Mouse (Mus musculus): ENCODE results near the gene Myl6. TPM values are rescaled to one million over a fixed set of nuclear protein-coding genes. Genes with fewer than 3 reads are reported as not detected.

Myl6 gene
- polyA plus RNA-seq, 1 experiment: 2,050 TPM

DNA sequence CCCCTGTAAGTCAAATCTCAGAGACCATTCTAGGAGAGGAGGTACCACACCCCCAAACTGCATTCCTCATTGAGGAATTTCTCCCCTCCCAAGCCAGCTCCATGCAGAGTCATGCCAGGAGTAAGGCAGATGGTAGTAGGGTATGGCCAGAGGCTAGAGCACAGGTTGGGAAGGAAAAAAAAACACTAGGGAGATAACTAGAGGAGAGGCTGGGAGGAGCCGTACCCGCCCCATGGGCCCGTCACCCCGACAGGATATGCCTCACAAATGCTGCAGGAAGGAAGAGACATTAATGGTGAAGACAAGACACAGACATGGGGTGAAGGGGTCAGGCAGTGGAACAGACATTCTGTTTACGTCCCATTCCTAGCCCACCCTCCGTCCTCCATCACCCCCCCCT is 2.5 kb downstream of the Myl6 start:
- Histone ChIP-seq H3K27ac (ENCODE audit: control insufficient read depth, insufficient read depth, low read depth, low read length, poor library complexity) (0 out of 2 replicates have a peak overlapping the region, but pooled peaks have one; percentile 12), H3K4me3 (replicated peaks; ENCODE audit: control insufficient read depth, low read depth, low read length) (peak overlapping the region; percentile 87), H3K4me1 (ENCODE audit: control insufficient read depth, insufficient read depth, low read length) (peaks cover 2% of the 10 kb centered on the region; the same call in 1 of the 2 replicates)
- TF ChIP-seq POLR2A (IDR thresholded peaks at IDR 0.05; ENCODE audit: borderline replicate concordance, control insufficient read depth, low read depth, low read length) (no peak), CTCF (IDR thresholded peaks at IDR 0.05; ENCODE audit: control insufficient read depth, insufficient read depth, low read length) (no peak)
- WGBS: 54% methylated on average over 6 of the region's 6 CpGs

DNA sequence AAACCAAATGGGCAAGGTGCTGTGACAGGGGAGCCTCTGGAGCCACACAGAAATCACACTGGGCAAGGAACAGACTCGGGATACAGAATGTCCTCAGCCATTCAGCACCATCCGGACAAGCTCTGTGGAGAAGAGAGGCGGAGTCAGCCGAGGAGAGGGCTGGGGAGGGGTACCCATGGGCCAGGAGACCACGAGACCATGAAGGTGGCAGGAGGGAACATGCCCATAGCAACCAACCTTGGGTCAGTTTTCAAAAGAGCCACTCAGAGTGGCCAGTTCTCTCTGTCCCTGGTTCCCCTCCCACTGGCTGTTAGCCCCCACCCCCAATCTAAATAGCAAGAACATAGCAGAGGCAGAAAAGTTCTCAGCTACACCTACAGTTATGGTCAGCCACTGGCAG is 3.0 kb downstream of the Myl6 start:
- H3K27ac ChIP-seq (ENCODE audit: control insufficient read depth, insufficient read depth, low read depth, low read length, poor library complexity): no peak overlapping the region
- H3K4me3 ChIP-seq (replicated peaks; ENCODE audit: control insufficient read depth, low read depth, low read length): no peak overlapping the region
- no peak for TF ChIP-seq CTCF (IDR thresholded peaks at IDR 0.05; ENCODE audit: control insufficient read depth, insufficient read depth, low read length)
- TF ChIP-seq POLR2A (IDR thresholded peaks at IDR 0.05; ENCODE audit: borderline replicate concordance, control insufficient read depth, low read depth, low read length): no peak
- peaks cover 2% of the 10 kb centered on the region; the same call in 1 of the 2 replicates for H3K4me1 ChIP-seq (ENCODE audit: control insufficient read depth, insufficient read depth, low read length)
- WGBS: 71% methylated on average over 5 of the region's 5 CpGs

- 87% methylated on average over 5 of the region's 5 CpGs for WGBS
- Histone ChIP-seq H3K4me3 (replicated peaks; ENCODE audit: control insufficient read depth, low read depth, low read length) (no peak overlapping the region), H3K4me1 (ENCODE audit: control insufficient read depth, insufficient read depth, low read length) (peaks cover 2% of the 10 kb centered on the region; the same call in 1 of the 2 replicates), H3K27ac (ENCODE audit: control insufficient read depth, insufficient read depth, low read depth, low read length, poor library complexity) (no peak overlapping the region)
- TF ChIP-seq POLR2A (IDR thresholded peaks at IDR 0.05; ENCODE audit: borderline replicate concordance, control insufficient read depth, low read depth, low read length) (no peak), CTCF (IDR thresholded peaks at IDR 0.05; ENCODE audit: control insufficient read depth, insufficient read depth, low read length) (no peak)
These were observed 3.7 kb downstream of the Myl6 start for GRCm38 (mm10) chr10:128490232-128490631.

GRCm38 (mm10) chr10:128489785-128490184 is 4.2 kb downstream of the Myl6 start:
- WGBS: 90% methylated on average over 4 of the region's 4 CpGs
- H3K4me3 ChIP-seq (replicated peaks; ENCODE audit: control insufficient read depth, low read depth, low read length): no peak overlapping the region
- H3K27ac ChIP-seq (ENCODE audit: control insufficient read depth, insufficient read depth, low read depth, low read length, poor library complexity): no peak overlapping the region
- H3K4me1 ChIP-seq (ENCODE audit: control insufficient read depth, insufficient read depth, low read length): peaks cover 2% of the 10 kb centered on the region; the same call in 1 of the 2 replicates
- no peak for TF ChIP-seq CTCF (IDR thresholded peaks at IDR 0.05; ENCODE audit: control insufficient read depth, insufficient read depth, low read length)
- TF ChIP-seq POLR2A (IDR thresholded peaks at IDR 0.05; ENCODE audit: borderline replicate concordance, control insufficient read depth, low read depth, low read length): no peak

GRCm38 (mm10) chr10:128489380-128489779 is 4.6 kb downstream of the Myl6 start:
- 46% methylated on average over 5 of the region's 5 CpGs for WGBS
- TF ChIP-seq CTCF (IDR thresholded peaks at IDR 0.05; ENCODE audit: control insufficient read depth, insufficient read depth, low read length) (no peak), POLR2A (IDR thresholded peaks at IDR 0.05; ENCODE audit: borderline replicate concordance, control insufficient read depth, low read depth, low read length) (no peak)
- no peak overlapping the region for H3K27ac ChIP-seq (ENCODE audit: control insufficient read depth, insufficient read depth, low read depth, low read length, poor library complexity)
- H3K4me1 ChIP-seq (ENCODE audit: control insufficient read depth, insufficient read depth, low read length): peaks cover 2% of the 10 kb centered on the region; the same call in 1 of the 2 replicates
- H3K4me3 ChIP-seq (replicated peaks; ENCODE audit: control insufficient read depth, low read depth, low read length): no peak overlapping the region

DNA sequence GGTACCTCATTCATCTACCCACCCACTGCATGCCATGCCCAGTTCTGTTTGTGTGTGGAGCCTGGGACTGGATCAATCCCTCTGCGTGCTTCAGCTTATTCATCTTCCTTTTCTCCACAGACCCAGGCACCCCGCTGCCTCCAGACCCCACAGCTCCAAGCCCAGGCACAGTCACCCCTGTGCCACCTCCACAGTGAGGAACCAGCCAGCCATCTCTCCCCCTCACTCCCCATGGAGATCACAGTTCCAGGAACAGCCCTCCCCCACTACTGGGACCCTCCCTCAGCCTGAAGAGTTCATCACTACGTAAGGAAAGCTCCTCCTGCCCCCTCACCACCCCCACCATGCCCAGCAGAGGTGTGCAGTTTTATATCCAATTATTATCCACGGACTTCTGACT is 5.2 kb downstream of the Myl6 start:
- 91% methylated on average over 4 of the region's 4 CpGs for WGBS
- TF ChIP-seq POLR2A (IDR thresholded peaks at IDR 0.05; ENCODE audit: borderline replicate concordance, control insufficient read depth, low read depth, low read length) (no peak), CTCF (IDR thresholded peaks at IDR 0.05; ENCODE audit: control insufficient read depth, insufficient read depth, low read length) (no peak)

DNA sequence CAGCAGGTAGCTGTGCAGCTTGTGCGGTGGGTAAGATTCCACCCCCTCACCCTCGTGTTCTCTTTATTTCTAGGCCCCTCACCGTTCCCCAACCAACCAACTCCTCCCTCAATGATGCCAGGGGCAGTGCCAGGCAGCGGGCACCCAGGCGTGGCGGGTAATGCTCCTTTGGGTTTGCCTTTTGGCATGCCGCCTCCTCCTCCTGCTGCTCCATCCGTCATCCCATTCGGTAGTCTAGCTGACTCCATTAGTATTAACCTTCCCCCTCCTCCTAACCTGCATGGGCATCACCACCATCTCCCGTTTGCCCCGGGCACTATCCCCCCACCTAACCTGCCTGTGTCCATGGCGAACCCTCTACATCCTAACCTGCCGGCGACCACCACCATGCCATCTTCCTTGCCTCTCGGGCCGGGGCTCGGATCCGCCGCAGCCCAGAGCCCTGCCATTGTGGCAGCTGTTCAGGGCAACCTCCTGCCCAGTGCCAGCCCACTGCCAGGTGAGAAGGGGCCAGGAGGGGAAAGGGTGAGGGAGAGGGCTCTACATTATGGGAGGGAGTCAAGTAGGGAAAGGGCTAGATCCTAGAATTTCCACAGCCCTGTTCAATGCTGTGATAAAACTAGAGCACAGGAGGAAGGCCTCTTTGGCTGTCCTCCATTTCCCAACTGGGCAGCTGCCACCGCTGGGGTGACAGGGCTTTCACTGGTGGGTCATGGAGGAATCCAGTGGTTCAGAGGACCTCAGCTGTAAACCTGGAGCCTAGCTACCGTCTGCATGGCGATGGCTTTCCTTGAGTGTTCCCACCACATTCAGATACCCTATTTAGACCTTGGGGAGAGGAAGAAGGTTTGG is 5.9 kb downstream of the Myl6 start:
- WGBS: 92% methylated on average over 22 of the region's 22 CpGs
- Histone ChIP-seq H3K4me3 (replicated peaks; ENCODE audit: control insufficient read depth, low read depth, low read length) (no peak overlapping the region), H3K4me1 (ENCODE audit: control insufficient read depth, insufficient read depth, low read length) (peaks cover 3% of the 10 kb centered on the region; the same call in 1 of the 2 replicates), H3K27ac (ENCODE audit: control insufficient read depth, insufficient read depth, low read depth, low read length, poor library complexity) (no peak overlapping the region)
- TF ChIP-seq POLR2A (IDR thresholded peaks at IDR 0.05; ENCODE audit: borderline replicate concordance, control insufficient read depth, low read depth, low read length) (no peak), CTCF (IDR thresholded peaks at IDR 0.05; ENCODE audit: control insufficient read depth, insufficient read depth, low read length) (no peak)

More for the DNA sequence above, 5.2 kb downstream of the Myl6 start:
- H3K4me1 ChIP-seq (ENCODE audit: control insufficient read depth, insufficient read depth, low read length): peaks cover 2% of the 10 kb centered on the region; the same call in 1 of the 2 replicates
- H3K27ac ChIP-seq (ENCODE audit: control insufficient read depth, insufficient read depth, low read depth, low read length, poor library complexity): no peak overlapping the region
- no peak overlapping the region for H3K4me3 ChIP-seq (replicated peaks; ENCODE audit: control insufficient read depth, low read depth, low read length)

DNA sequence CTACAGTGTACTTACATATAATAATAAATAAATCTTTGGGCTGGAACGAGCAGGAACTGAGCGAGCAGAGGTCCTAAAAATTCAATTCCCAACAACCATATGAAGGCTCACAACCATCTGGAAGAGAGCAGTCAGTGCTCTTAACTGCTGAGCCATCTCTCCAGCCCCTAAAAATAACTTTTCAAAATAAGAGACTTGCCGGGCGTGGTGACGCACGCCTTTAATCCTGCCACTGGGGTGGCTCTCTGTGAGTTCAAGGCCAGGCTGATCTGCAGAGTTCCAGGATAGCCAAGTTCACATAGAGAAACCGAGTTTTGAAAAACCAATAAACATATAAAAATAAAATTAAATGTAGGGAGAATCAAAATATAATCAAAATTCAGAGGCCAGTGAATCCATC is 7.6 kb downstream of the Myl6 start:
- WGBS: 85% methylated on average over 7 of the region's 7 CpGs
- H3K4me3 ChIP-seq (replicated peaks; ENCODE audit: control insufficient read depth, low read depth, low read length): no peak overlapping the region
- TF ChIP-seq POLR2A (IDR thresholded peaks at IDR 0.05; ENCODE audit: borderline replicate concordance, control insufficient read depth, low read depth, low read length) (no peak), CTCF (IDR thresholded peaks at IDR 0.05; ENCODE audit: control insufficient read depth, insufficient read depth, low read length) (no peak)
- no peak overlapping the region for H3K27ac ChIP-seq (ENCODE audit: control insufficient read depth, insufficient read depth, low read depth, low read length, poor library complexity)
- H3K4me1 ChIP-seq (ENCODE audit: control insufficient read depth, insufficient read depth, low read length): peaks cover 1% of the 10 kb centered on the region; the same call in 1 of the 2 replicates

Data from bone marrow, adult 2 months (tissue).